Mouse (Mus musculus): ENCODE measurements at regions not wholly inside any gene's neighbourhood (a gene's known extent, or its start where the extent isn't known, plus 50 kb on each side); places are given as distances from the start of the nearest gene placed in this dataset.

DNA sequence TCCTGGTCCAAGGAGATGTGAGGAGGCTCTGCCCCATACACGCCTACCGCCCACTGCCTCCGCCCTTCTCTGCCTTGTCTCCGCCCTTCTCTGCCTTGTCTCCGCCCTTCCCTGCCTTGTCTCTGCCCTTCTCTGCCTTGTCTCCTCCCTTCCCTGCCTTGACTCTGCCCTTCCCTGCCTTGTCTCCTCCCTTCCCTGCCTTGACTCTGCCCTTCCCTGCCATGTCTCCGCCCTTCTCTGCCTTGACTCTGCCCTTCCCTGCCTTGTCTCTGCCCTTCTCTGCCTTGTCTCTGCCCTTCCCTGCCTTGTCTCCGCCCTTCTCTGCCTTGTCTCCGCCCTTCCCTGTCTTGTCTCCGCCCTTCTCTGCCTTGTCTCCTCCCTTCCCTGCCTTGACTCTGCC lies 185.4 kb upstream of the Sfswap start:
- TF ChIP-seq POLR2A (IDR thresholded peaks at IDR 0.05; ENCODE audit: insufficient read length, low read depth) (no peak), USF1 (IDR thresholded peaks at IDR 0.05; ENCODE audit: low read depth) (no peak), POLR2AphosphoS2 (IDR thresholded peaks at IDR 0.05; ENCODE audit: insufficient read length, low read depth) (no peak), TCF12 (IDR thresholded peaks at IDR 0.05; ENCODE audit: insufficient read depth, poor library complexity, severe bottlenecking) (no peak), MYOD1 (IDR thresholded peaks at IDR 0.05; ENCODE audit: control insufficient read depth in 1 of 3, insufficient read length in 2 of 3, low read depth in 2 of 3) (no peak), E2F4 (IDR thresholded peaks at IDR 0.05; ENCODE audit: insufficient read depth) (no peak), MAX (IDR thresholded peaks at IDR 0.05; ENCODE audit: low read depth) (no peak), MYOG (IDR thresholded peaks at IDR 0.05; ENCODE audit: control insufficient read depth in 1 of 3, insufficient read depth in 1 of 3, insufficient read length in 2 of 3, low read depth in 2 of 3) (no peak)
